Mouse (Mus musculus): ENCODE data around the gene Zfp367.

- TF ChIP-seq CTCF (IDR thresholded peaks at IDR 0.05; ENCODE audit: low read depth, low read length): no peak
- no peak for TF ChIP-seq POLR2A (IDR thresholded peaks at IDR 0.05; ENCODE audit: borderline replicate concordance, low read depth, low read length)
Observed at GRCm38 (mm10) chr13:64182091-64182490, 29.1 kb upstream of the Zfp367 start.
